Mouse (Mus musculus): Measurements from ENCODE around the gene Fhad1. TPM values are rescaled to one million over a fixed set of nuclear protein-coding genes. Genes with fewer than 3 reads are reported as not detected.
A peak's percentile ranks its signal among the peaks of the same experiment; 100 is the strongest.

Gene Fhad1
- polyA plus RNA-seq, 1 experiment from 2014 or later = 1.4 TPM

DNA sequence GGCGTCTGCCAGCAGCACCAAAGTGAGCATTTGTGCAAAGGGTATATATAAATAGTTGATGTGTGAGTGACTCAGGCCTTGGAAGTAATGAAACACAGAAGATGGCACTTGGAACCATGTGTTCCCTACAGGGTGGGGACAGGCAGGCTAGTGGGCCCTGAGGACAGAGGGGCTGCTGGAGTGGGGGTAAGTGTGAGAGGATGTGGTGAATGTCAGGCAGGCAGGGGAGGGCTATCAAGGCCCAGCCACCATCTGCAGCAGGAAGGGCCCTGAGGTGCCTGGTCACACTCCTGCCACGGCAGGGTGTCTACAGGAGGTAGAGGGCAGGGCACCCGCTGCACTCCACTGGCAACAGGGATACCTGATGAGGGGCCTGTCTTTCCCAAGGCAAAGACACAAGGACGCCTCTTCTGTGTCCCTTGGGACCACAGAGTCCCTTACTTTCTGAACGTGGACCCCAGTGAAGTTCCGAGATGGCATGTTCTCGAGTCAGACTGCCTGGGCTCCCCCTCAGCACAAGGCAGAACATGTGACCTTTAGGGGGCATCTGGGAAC is 151.1 kb downstream of the Fhad1 start:
- Histone ChIP-seq H3K27ac (no peak overlapping the region), H3K36me3 (peaks cover 34% of the 10 kb centered on the region), H3K9ac (no peak overlapping the region), H3K9me3 (replicated peaks) (no peaks in the 10 kb centered on the region), H3K4me3 (replicated peaks) (no peak overlapping the region), H3K4me1 (peaks cover 20% of the 10 kb centered on the region), H3K4me2 (no peak overlapping the region), H3K27me3 (no peaks in the 10 kb centered on the region)
- no peak for ATAC-seq (replicated peaks; ENCODE audit: low FRiP score)
- 81% methylated on average over 7 of the region's 7 CpGs for WGBS

DNA sequence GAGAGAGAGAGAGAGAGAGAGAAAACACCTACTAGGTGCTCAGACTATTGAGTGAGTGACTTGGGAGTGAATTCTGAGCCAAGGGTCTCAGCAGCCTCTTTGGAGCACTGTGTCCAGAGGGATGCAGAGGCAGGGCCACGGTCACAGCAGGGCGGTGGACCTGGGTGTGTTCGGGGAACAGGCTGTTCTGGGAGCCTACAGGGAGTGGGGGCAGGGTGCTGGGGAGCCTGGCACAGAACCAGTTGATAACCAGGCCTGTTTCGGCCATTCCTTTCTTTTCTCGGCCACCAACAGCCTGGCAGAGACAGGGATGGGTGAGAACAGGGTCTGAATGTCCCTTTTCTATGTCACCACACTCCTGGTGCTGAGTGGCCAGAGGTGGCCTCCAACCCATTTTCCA is 152.0 kb downstream of the Fhad1 start:
- WGBS = 88% methylated on average over 5 of the region's 5 CpGs

DNA sequence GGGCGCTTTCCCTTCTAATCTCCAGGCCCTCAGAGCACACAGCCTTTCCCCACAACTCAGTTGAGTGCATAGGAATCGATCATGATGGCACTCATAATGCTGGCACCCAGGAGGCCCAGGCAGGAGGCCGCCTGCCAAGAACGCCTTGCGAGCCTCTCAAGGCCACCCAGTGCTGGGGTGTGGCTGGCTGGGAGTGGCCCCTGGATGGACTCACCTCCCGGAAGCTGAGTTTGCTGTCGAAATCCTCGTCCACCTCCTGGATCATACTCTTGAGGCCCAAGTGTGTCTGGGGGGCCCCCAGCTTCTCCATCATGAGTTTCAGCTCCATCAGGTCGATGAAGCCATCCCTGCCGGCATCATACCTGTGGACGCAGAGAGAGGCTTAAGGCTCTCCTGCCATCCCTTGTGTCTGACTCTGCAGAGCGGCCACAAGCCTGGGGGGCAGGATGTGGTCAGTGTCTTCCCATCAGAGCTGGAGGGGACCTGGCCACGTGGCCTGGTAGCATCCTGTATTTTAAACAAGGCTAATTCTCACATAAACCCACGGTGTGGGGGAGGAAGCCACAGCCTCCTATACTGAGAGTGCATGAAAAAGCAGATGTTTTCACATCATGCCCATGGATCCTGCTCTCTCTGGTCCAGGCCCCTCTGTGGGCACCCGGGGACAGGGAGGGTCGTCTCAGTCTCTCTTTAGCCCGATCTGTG is 153.1 kb downstream of the Fhad1 start:
- Histone ChIP-seq H3K4me1 (peaks cover 10% of the 10 kb centered on the region), H3K9me3 (replicated peaks) (no peaks in the 10 kb centered on the region), H3K9ac (no peak overlapping the region), H3K27ac (no peak overlapping the region), H3K36me3 (peaks cover 40% of the 10 kb centered on the region), H3K4me2 (no peak overlapping the region), H3K4me3 (replicated peaks) (no peak overlapping the region), H3K27me3 (no peaks in the 10 kb centered on the region)
- ATAC-seq (replicated peaks; ENCODE audit: low FRiP score) = no peak
- WGBS = 86% methylated on average over 17 of the region's 17 CpGs

More for the DNA sequence above, 152.0 kb downstream of the Fhad1 start:
- Histone ChIP-seq H3K4me1 (peaks cover 18% of the 10 kb centered on the region), H3K4me2 (no peak overlapping the region), H3K27ac (no peak overlapping the region), H3K9ac (no peak overlapping the region), H3K27me3 (no peaks in the 10 kb centered on the region), H3K36me3 (peaks cover 38% of the 10 kb centered on the region), H3K9me3 (replicated peaks) (no peaks in the 10 kb centered on the region), H3K4me3 (replicated peaks) (no peak overlapping the region)
- no peak for ATAC-seq (replicated peaks; ENCODE audit: low FRiP score)

DNA sequence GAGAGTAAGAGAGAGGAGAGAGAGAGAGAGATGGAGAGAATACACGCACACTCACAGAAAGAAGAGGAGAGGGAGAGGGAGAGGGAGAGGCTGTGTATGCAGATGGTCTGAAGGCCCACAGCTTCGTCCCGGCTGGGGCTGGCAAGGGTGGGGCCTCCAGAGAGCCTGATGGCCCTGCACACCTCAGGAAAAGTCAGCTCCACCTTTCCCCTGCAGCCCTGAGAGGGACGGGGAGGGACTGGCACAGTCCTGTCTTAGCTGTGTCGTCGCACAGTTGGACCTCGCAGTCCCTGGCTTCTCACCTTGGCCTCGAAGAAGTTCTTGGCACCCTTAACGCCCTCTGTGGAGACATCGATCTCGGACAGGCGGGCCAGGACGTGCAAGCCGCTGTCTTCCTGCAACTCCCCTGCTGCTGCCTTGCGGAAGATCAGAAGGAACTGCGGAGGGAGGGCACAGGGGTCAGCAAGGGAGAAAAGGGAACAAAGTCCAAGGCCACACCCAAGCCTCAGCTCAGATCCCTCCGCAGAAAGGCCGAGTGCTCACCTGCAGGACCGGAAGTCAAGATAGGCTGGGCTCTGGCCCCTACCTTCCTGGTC is 154.5 kb downstream of the Fhad1 start:
- ATAC-seq (replicated peaks; ENCODE audit: low FRiP score) = no peak
- Histone ChIP-seq H3K27ac (no peak overlapping the region), H3K9ac (no peak overlapping the region), H3K36me3 (peaks cover 40% of the 10 kb centered on the region), H3K4me1 (0 out of 2 replicates have a peak, but pooled peaks cover 7% of the 10 kb centered on the region), H3K9me3 (replicated peaks) (no peaks in the 10 kb centered on the region), H3K4me2 (no peak overlapping the region), H3K27me3 (no peaks in the 10 kb centered on the region), H3K4me3 (replicated peaks) (no peak overlapping the region)
- WGBS = 64% methylated on average over 19 of the region's 19 CpGs

DNA sequence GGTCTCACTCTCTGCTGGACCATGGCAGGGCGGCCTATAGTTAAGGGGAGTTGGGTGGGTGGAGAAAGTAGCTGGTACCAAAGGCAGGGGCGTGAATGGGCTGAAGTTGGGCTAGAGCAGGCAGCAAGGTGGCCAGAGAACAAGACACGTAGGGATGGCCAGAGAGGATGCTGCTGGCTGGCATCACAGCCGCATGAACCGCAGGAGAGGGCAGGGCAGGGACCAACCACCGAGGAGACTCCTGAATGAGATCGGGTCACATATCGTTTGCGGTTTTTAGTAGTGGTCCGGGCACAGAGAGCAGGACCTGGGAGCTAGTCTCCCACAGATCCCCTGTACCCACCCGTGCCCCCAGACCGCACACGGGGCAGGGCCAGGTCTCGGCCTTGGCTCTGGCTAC is 155.5 kb downstream of the Fhad1 start:
- Histone ChIP-seq H3K9me3 (replicated peaks) (no peaks in the 10 kb centered on the region), H3K27me3 (no peaks in the 10 kb centered on the region), H3K4me3 (replicated peaks) (no peak overlapping the region), H3K36me3 (peaks cover 40% of the 10 kb centered on the region), H3K27ac (no peak overlapping the region), H3K4me2 (no peak overlapping the region), H3K4me1 (0 out of 2 replicates have a peak, but pooled peaks cover 7% of the 10 kb centered on the region), H3K9ac (no peak overlapping the region)
- WGBS = 89% methylated on average over 14 of the region's 14 CpGs
- ATAC-seq (replicated peaks; ENCODE audit: low FRiP score) = no peak

DNA sequence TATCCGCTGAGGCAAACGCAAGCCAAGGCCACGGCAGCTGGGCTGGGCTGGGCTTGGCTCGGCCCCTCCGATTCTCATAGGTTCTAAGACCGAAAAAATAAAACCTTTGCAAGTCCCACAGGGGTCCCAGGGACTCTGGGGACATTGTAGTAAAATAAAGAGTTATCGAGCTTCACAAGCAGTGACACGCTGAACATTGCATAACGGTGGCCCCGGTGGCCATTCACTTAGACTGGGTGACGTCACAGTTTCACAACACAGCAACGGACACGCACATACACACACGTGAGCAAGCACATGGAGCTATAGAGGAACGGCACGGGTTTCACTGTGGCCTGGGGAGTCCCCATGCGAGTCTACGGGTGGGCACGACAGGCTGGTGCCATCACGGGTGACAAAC is 156.4 kb downstream of the Fhad1 start:
- Histone ChIP-seq H3K36me3 (peaks cover 40% of the 10 kb centered on the region), H3K4me1 (0 out of 2 replicates have a peak, but pooled peaks cover 7% of the 10 kb centered on the region), H3K27ac (no peak overlapping the region), H3K9ac (no peak overlapping the region), H3K4me3 (replicated peaks) (no peak overlapping the region), H3K4me2 (no peak overlapping the region), H3K27me3 (no peaks in the 10 kb centered on the region), H3K9me3 (replicated peaks) (no peaks in the 10 kb centered on the region)
- ATAC-seq (replicated peaks; ENCODE audit: low FRiP score) = no peak
- WGBS = 86% methylated on average over 20 of the region's 20 CpGs

DNA sequence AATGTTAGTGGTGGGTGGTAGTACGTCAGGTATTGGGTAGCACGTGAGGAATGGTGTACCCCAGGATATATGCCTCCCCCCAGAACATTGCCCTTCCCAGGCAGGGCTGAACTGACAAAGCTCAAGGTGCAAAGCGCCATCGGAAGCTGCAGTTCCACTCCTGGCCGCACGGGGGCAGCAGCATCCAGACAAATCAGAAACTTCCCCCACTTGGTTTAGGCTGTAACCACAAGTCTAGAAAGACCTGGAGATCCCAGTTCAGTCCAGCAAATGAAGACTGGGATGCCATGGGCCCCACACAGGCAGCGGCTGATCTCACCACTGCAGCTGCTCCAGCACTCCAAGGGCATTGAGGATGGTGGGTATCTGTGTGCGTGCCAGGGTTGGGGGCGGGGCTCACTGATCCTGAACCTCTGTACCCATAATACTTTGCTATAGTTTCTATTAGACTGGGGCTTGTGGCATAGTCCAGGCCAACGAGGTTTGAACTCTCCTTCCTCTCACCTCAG is 157.4 kb downstream of the Fhad1 start:
- WGBS = 20% methylated on average over 10 of the region's 10 CpGs
- peaks cover 40% of the 10 kb centered on the region for H3K36me3 ChIP-seq

DNA sequence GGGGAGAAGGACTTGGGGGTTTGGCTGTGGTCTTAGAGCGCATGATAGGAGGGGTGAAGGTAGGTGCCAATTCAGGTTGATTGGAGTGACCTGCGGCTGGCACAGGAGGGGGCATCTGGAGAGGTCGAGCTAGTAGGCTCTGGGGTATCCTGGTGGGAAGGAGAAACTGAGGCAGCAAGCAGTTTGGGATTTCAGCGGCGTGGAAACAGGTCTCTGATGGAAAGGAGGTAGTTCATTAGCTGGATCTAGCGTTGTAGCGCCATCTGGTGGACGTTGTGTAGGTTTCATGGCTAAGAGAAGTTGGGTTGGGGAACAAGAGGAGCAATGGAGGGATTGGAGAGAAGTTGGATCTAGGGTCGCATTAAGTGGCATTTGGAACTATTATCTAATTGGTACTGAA is 161.4 kb downstream of the Fhad1 start:
- Histone ChIP-seq H3K36me3 (0 out of 2 replicates have a peak, but pooled peaks cover 5% of the 10 kb centered on the region), H3K27ac (no peak overlapping the region), H3K4me3 (replicated peaks) (no peak overlapping the region), H3K9ac (no peak overlapping the region), H3K4me1 (0 out of 2 replicates have a peak, but pooled peaks cover 4% of the 10 kb centered on the region), H3K4me2 (no peak overlapping the region), H3K9me3 (replicated peaks) (no peaks in the 10 kb centered on the region), H3K27me3 (no peaks in the 10 kb centered on the region)
- ATAC-seq (replicated peaks; ENCODE audit: low FRiP score) = no peak
- 86% methylated on average over 9 of the region's 9 CpGs for WGBS

More for the DNA sequence above, 157.4 kb downstream of the Fhad1 start:
- Histone ChIP-seq H3K9me3 (replicated peaks) (no peaks in the 10 kb centered on the region), H3K4me1 (0 out of 2 replicates have a peak, but pooled peaks cover 4% of the 10 kb centered on the region), H3K4me3 (replicated peaks) (no peak overlapping the region), H3K9ac (no peak overlapping the region), H3K4me2 (no peak overlapping the region), H3K27ac (0 out of 2 replicates have a peak overlapping the region, but pooled peaks have one; percentile 3), H3K27me3 (no peaks in the 10 kb centered on the region)
- ATAC-seq (replicated peaks; ENCODE audit: low FRiP score) = peak; percentile 55

DNA sequence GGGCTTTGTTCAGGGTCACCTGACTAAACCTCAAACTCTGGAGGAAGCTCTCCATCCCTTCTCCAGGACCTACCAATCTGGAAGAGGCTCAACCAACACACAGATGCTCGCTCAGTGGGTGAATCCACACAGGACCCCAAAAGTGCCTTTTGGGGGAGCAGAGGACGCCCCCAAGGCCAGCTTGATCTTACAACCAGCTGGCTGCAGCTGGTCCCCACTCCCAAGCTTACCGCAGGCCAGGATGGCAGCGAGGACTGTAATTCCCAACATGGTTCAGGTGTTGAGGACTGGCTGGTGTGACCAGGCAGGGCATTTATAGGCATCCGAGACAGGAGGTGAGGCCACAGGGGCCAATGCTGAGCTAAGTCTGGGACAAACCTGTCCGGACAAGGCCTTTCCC is 168.9 kb downstream of the Fhad1 start, which contains the start of gene Ctrc:
Ctrc (minus strand) TSS at position 361 of the 400 bp plus-strand sequence.
- no peak within 1 kb of the TSS for H3K27ac ChIP-seq
- no peak within 1 kb of the TSS for H3K4me3 ChIP-seq (replicated peaks)
- H3K4me2 ChIP-seq = no peak within 1 kb of the TSS
- WGBS = 86% methylated on average over 6 of the region's 6 CpGs
- no peaks in the 10 kb centered on the region for H3K9me3 ChIP-seq (replicated peaks)
- H3K9ac ChIP-seq = no peak within 1 kb of the TSS
- H3K36me3 ChIP-seq = no peaks in the 10 kb centered on the region
- ATAC-seq (replicated peaks; ENCODE audit: low FRiP score) = no peak
- no peaks in the 10 kb centered on the region for H3K4me1 ChIP-seq
- no peaks in the 10 kb centered on the region for H3K27me3 ChIP-seq

Other genes starting within 250 kb of the Fhad1 start
- 5.2 and 5.5 TPM in 2 replicates for gene Dnajc16, start 224.2 kb downstream of the Fhad1 start, polyA plus RNA-seq (2015; fragmentation: Nextera tagmentation; extraction: Ambion mirVana)
- gene Casp9, start 221.5 kb downstream of the Fhad1 start, polyA plus RNA-seq (2015; fragmentation: Nextera tagmentation; extraction: Ambion mirVana) = 23.7 and 25.8 TPM in 2 replicates
- gene Cela2a, start 188.9 kb downstream of the Fhad1 start, polyA plus RNA-seq (2015; fragmentation: Nextera tagmentation; extraction: Ambion mirVana) = 0.19 TPM in 1 of 2 replicates, not detected in the other
- not detected in 2 replicates for gene Ctrc, start 168.7 kb downstream of the Fhad1 start, polyA plus RNA-seq (2015; fragmentation: Nextera tagmentation; extraction: Ambion mirVana)
- gene Efhd2, start 140.2 kb downstream of the Fhad1 start, polyA plus RNA-seq (2015; fragmentation: Nextera tagmentation; extraction: Ambion mirVana) = 53.9 and 56.7 TPM in 2 replicates
- 29.1 and 29.5 TPM in 2 replicates for gene Tmem51, start 69.2 kb upstream of the Fhad1 start, polyA plus RNA-seq (2015; fragmentation: Nextera tagmentation; extraction: Ambion mirVana)
- gene Kazn, start 224.3 kb upstream of the Fhad1 start, polyA plus RNA-seq (2015; fragmentation: Nextera tagmentation; extraction: Ambion mirVana) = 15.9 and 16.4 TPM in 2 replicates

Measured in kidney, embryonic 15.5 days (tissue).